Mouse (Mus musculus) CH12.LX (cell line): ENCODE results near the gene Ipo7.

Experiments used
- CHD1 ChIP-seq: IDR thresholded peaks from 2 replicates; pipeline ENCODE4 v1.6.1; 2012; ENCODE audit warnings: low read depth, low read length, improper control_type of control experiment, inconsistent platforms
- CHD2 ChIP-seq: IDR thresholded peaks from 2 replicates; pipeline ENCODE4 v1.6.1; 2011; ENCODE audit warnings: low read length, improper control_type of control experiment
- CTCF ChIP-seq, 2 experiments: IDR thresholded peaks in 1 of 2; conservative IDR thresholded peaks in 1 of 2; 2 replicates each; pipeline ENCODE4 v1.5.1; 2011 to 2012; ENCODE audit warnings: low read depth in 2 of 2, low read length in 2 of 2, improper control_type of control experiment in 1 of 2, inconsistent platforms in 1 of 2, mild to moderate bottlenecking in 1 of 2, moderate library complexity in 1 of 2
- EP300 ChIP-seq: IDR thresholded peaks from 2 replicates; pipeline ENCODE4 v1.6.1; 2011; ENCODE audit warnings: low read length, improper control_type of control experiment
- NRF1 ChIP-seq: IDR thresholded peaks from 2 replicates; pipeline ENCODE4 v1.6.1; 2014; ENCODE audit warnings: low read depth, mild to moderate bottlenecking, inconsistent platforms, low read length, improper control_type of control experiment, moderate library complexity
- POLR2A ChIP-seq: IDR thresholded peaks from 2 replicates; pipeline ENCODE4 v1.6.1; 2011; ENCODE audit warnings: low read depth, mild to moderate bottlenecking, improper control_type of control experiment, low read length
- RCOR1 ChIP-seq: conservative IDR thresholded peaks from 2 replicates; pipeline ENCODE4 v1.6.1; 2012; ENCODE audit warnings: low read depth, mild to moderate bottlenecking, inconsistent platforms, low read length, improper control_type of control experiment
- SMC3 ChIP-seq: IDR thresholded peaks from 2 replicates; pipeline ENCODE4 v1.6.1; 2011; ENCODE audit warnings: low read depth, low read length, improper control_type of control experiment
- TCF12 ChIP-seq: IDR thresholded peaks from 2 replicates; pipeline ENCODE4 v1.6.1; 2014; ENCODE audit warnings: low read depth, mild to moderate bottlenecking, inconsistent platforms, low read length, improper control_type of control experiment
- USF2 ChIP-seq: conservative IDR thresholded peaks from 2 replicates; pipeline ENCODE4 v1.6.1; 2011; ENCODE audit warnings: low read depth, low read length, improper control_type of control experiment
- ZC3H11A ChIP-seq: IDR thresholded peaks from 2 replicates; pipeline ENCODE4 v1.6.1; 2012; ENCODE audit warnings: low read depth, mild to moderate bottlenecking, inconsistent platforms, low read length, improper control_type of control experiment

- TF ChIP-seq CHD1 (no peak), EP300 (no peak), ZC3H11A (no peak), CTCF (conservative IDR thresholded peaks at IDR 0.05 in 1 of 2, IDR thresholded peaks at IDR 0.05 in 1 of 2; ENCODE audit: low read depth in 2 of 2, low read length in 2 of 2) (no peak), SMC3 (no peak), RCOR1 (no peak), TCF12 (no peak), NRF1 (no peak), CHD2 (no peak), USF2 (no peak), POLR2A (no peak)
Measured at GRCm38 (mm10) chr7:110006471-110007195, 11.4 kb upstream of the Ipo7 start.
